Mouse (Mus musculus) ES-Bruce4 (cell line): ENCODE measurements around the gene Fam3a.

Source experiments
- CTCF ChIP-seq: IDR thresholded peaks from one replicate; pipeline ENCODE4 v1.8.1; 2011; ENCODE audit warnings: low read depth, low read length
- EP300 ChIP-seq: IDR thresholded peaks from 2 replicates; pipeline ENCODE4 v1.6.1; 2011; ENCODE audit warnings: low read depth, low read length; ENCODE audit not compliant: insufficient read depth
- POLR2A ChIP-seq: IDR thresholded peaks from one replicate; pipeline ENCODE4 v1.8.1; 2011; ENCODE audit warnings: low read length; ENCODE audit not compliant: insufficient read depth

- no peak for TF ChIP-seq EP300
- no peak for TF ChIP-seq CTCF
- TF ChIP-seq POLR2A, result no peak
These were observed 33.2 kb upstream of the Fam3a start for GRCm38 (mm10) chrX:74426256-74426655.
